Mouse (Mus musculus) intestine, embryonic 14.5 days (tissue): ENCODE measurements around the gene Prss36. TPM values are rescaled to one million over a fixed set of nuclear protein-coding genes. Genes with fewer than 3 reads are reported as not detected.
A peak's percentile ranks its signal among the peaks of the same experiment; 100 is the strongest.

ENCODE experiments used
- ATAC-seq: fragments of 200-750 bp; cut with Nextera tagmentation; replicated peaks from 2 replicates; pipeline ENCODE4 v1.8.0; 2017; ENCODE audit warnings: low read depth, moderate number of reproducible peaks, moderate TSS enrichment, moderate library complexity; ENCODE audit not compliant: low FRiP score, low TSS enrichment
- DNase-seq: peaks from one replicate; pipeline ENCODE4 v3.0.0-alpha.2; 2018; ENCODE audit warnings: low spot score
- H3K27ac ChIP-seq: fragments of 300-500 bp; sonication (generic); 2 replicates; pipeline ENCODE4 v1.5.1; 2014; ENCODE audit warnings: low read depth, mild to moderate bottlenecking, control low read depth
- H3K27me3 ChIP-seq: fragments of 300-500 bp; sonication (generic); replicated peaks from 2 replicates; pipeline ENCODE4 v1.6.1; 2014; ENCODE audit warnings: low read length, control low read depth; ENCODE audit not compliant: control insufficient read depth, insufficient read depth
- H3K36me3 ChIP-seq: fragments of 300-500 bp; sonication (generic); 2 replicates; pipeline ENCODE4 v1.6.1; 2014; ENCODE audit warnings: low read length, control low read depth; ENCODE audit not compliant: control insufficient read depth, insufficient read depth
- H3K4me1 ChIP-seq: fragments of 300-500 bp; sonication (generic); replicated peaks from 2 replicates; pipeline ENCODE4 v1.6.1; 2014; ENCODE audit warnings: low read length, control low read depth, mixed read lengths; ENCODE audit not compliant: control insufficient read depth, insufficient read depth
- H3K4me2 ChIP-seq: fragments of 300-500 bp; sonication (generic); 2 replicates; pipeline ENCODE4 v1.6.1; 2014; ENCODE audit warnings: low read length
- H3K4me3 ChIP-seq: fragments of 300-500 bp; sonication (generic); 2 replicates; pipeline ENCODE4 v1.5.1; 2014; ENCODE audit warnings: low read depth, low read length, control low read depth, mixed read lengths
- H3K9ac ChIP-seq: fragments of 300-500 bp; sonication (generic); 2 replicates; pipeline ENCODE4 v1.6.1; 2014; ENCODE audit warnings: mild to moderate bottlenecking, low read length
- H3K9me3 ChIP-seq: fragments of 300-500 bp; sonication (generic); 2 replicates; pipeline ENCODE4 v1.6.1; 2016; ENCODE audit warnings: low read length, control low read depth; ENCODE audit not compliant: control insufficient read depth
- WGBS: fragments of 180-500 bp; shearing (Covaris S2); extraction: QIAGEN DNeasy Blood & Tissue Kit; methylation state at CpG from one replicate; pipeline ENCODE4 v1.1.7; 2014; 5-methylcytosine and 5-hydroxymethylcytosine counted together
- polyA plus RNA-seq: library from polyadenylated mRNA; unstranded; fragments of >200 nt; fragmentation: Nextera tagmentation; extraction: Ambion mirVana; gene quantifications from 2 replicates; pipeline ENCODE4 v1.2.1, GENCODE M21; 2014

Prss36 gene
- polyA plus RNA-seq, 1 experiment from 2014 or later, result 8.6 TPM

- no peak overlapping the region for H3K4me2 ChIP-seq
- ATAC-seq (no peak), DNase-seq (no peak)
- H3K4me1 ChIP-seq, result no peaks in the 10 kb centered on the region; the same call in 1 of the 2 replicates
- H3K9me3 ChIP-seq, result no peaks in the 10 kb centered on the region
- no peaks in the 10 kb centered on the region for H3K27me3 ChIP-seq
- peaks cover 60% of the 10 kb centered on the region for H3K36me3 ChIP-seq
- H3K4me3 ChIP-seq, result no peak overlapping the region
- no peak overlapping the region for H3K27ac ChIP-seq
- H3K9ac ChIP-seq, result no peak overlapping the region
- 68% methylated on average over 8 of the region's 8 CpGs for WGBS
Measured at GRCm38 (mm10) chr7:127921516-127921915, 25.0 kb downstream of the Prss36 start.

DNA sequence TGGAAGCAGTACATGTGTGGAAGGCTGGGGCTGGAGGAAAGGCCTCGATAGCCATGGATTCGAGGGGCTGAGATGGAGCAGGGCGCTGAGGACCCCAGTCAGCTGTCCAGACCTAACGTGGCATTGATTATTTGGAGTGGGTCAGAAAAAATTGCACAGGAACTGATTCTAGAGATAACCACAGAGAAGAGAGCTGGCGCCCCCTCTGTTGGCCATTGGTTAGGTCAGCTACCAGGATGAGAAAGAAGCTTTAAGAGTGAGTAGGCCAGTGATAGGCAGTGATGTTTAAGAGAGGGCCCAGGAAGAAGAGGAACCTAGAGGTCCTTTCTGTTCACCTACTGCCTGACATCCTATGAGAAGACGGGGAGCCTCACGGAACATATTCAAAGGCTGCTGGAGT, 27.2 kb downstream of the Prss36 start:
- Histone ChIP-seq H3K27ac (no peak overlapping the region), H3K27me3 (no peaks in the 10 kb centered on the region), H3K9me3 (no peaks in the 10 kb centered on the region), H3K36me3 (peaks cover 56% of the 10 kb centered on the region), H3K4me2 (no peak overlapping the region), H3K4me1 (no peaks in the 10 kb centered on the region), H3K9ac (no peak overlapping the region), H3K4me3 (no peak overlapping the region)
- WGBS, result 74% methylated on average over 7 of the region's 7 CpGs
- DNase-seq, result no peak
- ATAC-seq, result no peak

GRCm38 (mm10) chr7:127918203-127918602, 28.3 kb downstream of the Prss36 start:
- ATAC-seq (no peak), DNase-seq (no peak)
- Histone ChIP-seq H3K9me3 (no peaks in the 10 kb centered on the region), H3K27ac (no peak overlapping the region), H3K36me3 (peaks cover 46% of the 10 kb centered on the region), H3K4me3 (no peak overlapping the region), H3K9ac (no peak overlapping the region), H3K4me1 (peaks cover 1% of the 10 kb centered on the region), H3K27me3 (no peaks in the 10 kb centered on the region), H3K4me2 (no peak overlapping the region)
- WGBS, result 54% methylated on average over 3 of the region's 3 CpGs

DNA sequence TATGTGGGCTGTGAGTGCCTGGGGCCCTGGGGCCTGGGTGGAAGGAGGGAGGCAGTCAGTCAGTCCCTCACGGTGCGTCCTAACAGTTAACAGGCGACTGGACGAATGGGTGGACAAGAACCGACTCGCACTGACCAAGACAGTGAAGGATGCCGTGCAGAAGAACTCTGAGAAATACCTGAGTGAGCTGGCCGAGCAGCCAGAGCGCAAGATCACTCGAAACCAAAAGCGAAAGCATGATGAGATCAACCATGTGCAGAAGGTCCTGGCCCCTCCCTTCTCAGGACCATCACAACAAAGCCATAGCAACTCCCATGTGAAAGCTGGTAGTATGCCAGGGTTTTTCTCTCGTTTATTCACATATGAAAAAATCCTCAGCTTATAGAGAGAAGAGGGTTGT, 31.2 kb downstream of the Prss36 start:
- Histone ChIP-seq H3K27ac (no peak overlapping the region), H3K27me3 (no peaks in the 10 kb centered on the region), H3K4me2 (no peak overlapping the region), H3K9me3 (no peaks in the 10 kb centered on the region), H3K4me3 (no peak overlapping the region), H3K4me1 (peaks cover 8% of the 10 kb centered on the region), H3K9ac (no peak overlapping the region), H3K36me3 (peaks cover 28% of the 10 kb centered on the region)
- 90% methylated on average over 12 of the region's 12 CpGs for WGBS
- no peak for ATAC-seq
- DNase-seq, result no peak

DNA sequence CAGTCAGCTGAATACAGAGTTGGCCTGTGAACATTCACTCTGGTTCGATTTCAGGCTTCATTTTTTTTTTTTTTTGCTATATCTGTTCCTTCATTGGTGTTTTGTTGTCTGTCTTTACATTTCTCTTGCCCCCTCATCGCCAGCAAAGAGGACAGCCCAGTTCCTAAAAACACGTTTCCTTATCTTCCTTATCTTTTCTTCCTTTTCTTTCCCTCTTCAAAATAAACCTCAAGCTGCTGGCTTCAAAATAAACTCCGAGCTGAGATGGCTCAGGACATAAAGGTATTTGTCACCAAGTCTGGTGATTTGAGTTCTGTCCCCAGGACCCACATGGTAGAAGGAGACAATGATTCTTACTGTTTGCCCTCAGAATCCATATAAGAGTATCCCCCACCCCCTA, 33.6 kb downstream of the Prss36 start:
- Histone ChIP-seq H3K36me3 (peaks cover 48% of the 10 kb centered on the region), H3K27me3 (no peaks in the 10 kb centered on the region), H3K4me1 (peaks cover 8% of the 10 kb centered on the region), H3K9me3 (no peaks in the 10 kb centered on the region), H3K9ac (peak overlapping the region; percentile 83), H3K27ac (peak overlapping the region; percentile 30), H3K4me2 (peak overlapping the region; percentile 57), H3K4me3 (peak overlapping the region; percentile 96)
- 21% methylated on average over 4 of the region's 4 CpGs for WGBS
- DNase-seq, result no peak
- no peak for ATAC-seq

- peak; percentile 94 for ATAC-seq
Measured at GRCm38 (mm10) chr7:127912190-127912871, 34.2 kb downstream of the Prss36 start, which contains the start of gene Kat8. Gene Kat8, plus strand, starts transcription at chr7:127912516.

GRCm38 (mm10) chr7:127908656-127909055, 37.9 kb downstream of the Prss36 start:
- no peak overlapping the region for H3K4me2 ChIP-seq
- H3K27ac ChIP-seq, result no peak overlapping the region
- DNase-seq (no peak), ATAC-seq (no peak)
- no peak overlapping the region for H3K9ac ChIP-seq
- peaks cover 51% of the 10 kb centered on the region for H3K36me3 ChIP-seq
- H3K4me3 ChIP-seq, result no peak overlapping the region
- 86% methylated on average over 4 of the region's 4 CpGs for WGBS
- H3K9me3 ChIP-seq, result no peaks in the 10 kb centered on the region
- H3K27me3 ChIP-seq, result no peaks in the 10 kb centered on the region
- H3K4me1 ChIP-seq, result peaks cover 15% of the 10 kb centered on the region

More at GRCm38 (mm10) chr7:127912190-127912871, 34.2 kb downstream of the Prss36 start, which contains the start of gene Kat8:
- Histone ChIP-seq H3K27me3 (no peaks in the 10 kb centered on the region), H3K9ac (peak within 1 kb of the TSS; percentile 83), H3K27ac (peak within 1 kb of the TSS; percentile 30), H3K4me1 (peaks cover 8% of the 10 kb centered on the region), H3K4me2 (peak within 1 kb of the TSS; percentile 57), H3K4me3 (peak within 1 kb of the TSS; percentile 96), H3K9me3 (no peaks in the 10 kb centered on the region), H3K36me3 (peaks cover 50% of the 10 kb centered on the region)
- 1% methylated on average over 40 of the region's 40 CpGs for whole genome bisulfite sequencing
- DNase-seq, result peak; percentile 97

DNA sequence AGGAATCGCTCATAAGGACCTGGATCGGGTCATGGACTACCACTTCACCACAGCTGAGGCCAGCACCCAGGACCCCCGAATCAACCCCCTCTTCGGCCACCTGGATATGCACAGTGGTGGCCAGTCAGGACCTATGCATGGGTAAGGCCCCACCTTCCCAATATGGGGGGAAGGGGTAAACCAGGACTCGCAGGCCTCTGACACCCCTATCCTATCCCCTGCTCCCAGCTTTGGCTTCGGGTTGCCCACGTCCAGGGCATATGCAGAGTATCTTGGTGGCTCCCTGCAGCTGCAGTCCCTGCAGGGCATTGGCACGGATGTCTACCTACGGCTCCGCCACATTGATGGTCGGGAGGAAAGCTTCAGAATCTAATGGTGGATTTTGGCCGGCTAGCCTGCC, 38.6 kb downstream of the Prss36 start:
- Histone ChIP-seq H3K27me3 (no peaks in the 10 kb centered on the region), H3K9ac (no peak overlapping the region), H3K4me2 (no peak overlapping the region), H3K27ac (no peak overlapping the region), H3K9me3 (no peaks in the 10 kb centered on the region), H3K4me1 (peaks cover 11% of the 10 kb centered on the region), H3K4me3 (no peak overlapping the region), H3K36me3 (peaks cover 51% of the 10 kb centered on the region)
- DNase-seq (no peak), ATAC-seq (no peak)
- 96% methylated on average over 12 of the region's 12 CpGs for WGBS
